ENCODE assay signal across 7 mouse cellular contexts in the genomic region with DNA sequence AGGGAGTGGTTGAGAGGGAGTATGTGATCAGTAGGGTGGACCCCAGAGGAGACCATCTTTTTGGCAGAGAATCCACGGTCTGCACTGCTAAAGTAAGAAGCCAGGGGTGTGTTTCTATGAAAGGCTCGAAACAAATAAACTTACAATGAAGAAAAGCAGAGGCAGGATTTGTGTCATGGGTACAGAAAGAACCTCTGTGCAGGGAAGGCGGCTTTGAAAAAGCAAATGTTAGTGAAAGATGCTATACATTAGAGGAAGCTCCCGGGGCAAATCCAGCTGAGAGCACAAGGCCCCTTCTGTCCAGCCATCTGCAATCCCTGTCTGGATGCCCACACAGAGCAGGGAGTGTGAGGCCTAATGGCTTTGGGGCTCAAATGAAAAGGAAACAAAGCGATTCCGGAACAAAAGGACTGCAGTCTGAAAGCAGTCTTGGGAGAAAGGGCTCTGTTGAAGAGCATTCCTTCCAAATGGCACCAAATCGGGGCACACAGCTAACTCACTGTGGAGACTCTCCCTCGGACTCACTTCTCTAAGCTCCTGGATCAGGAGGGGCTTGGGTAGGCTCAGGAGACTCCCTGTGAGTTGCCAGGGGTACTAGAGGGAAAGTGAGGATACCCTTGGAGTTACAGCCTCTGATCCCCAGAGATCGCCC.
A peak's percentile ranks its signal among the peaks of the same experiment; 100 is the strongest.
DNase-seq lines count a peak whose midpoint lies in the region; ATAC-seq lines count a peak whose summit lies in the region.

No protein-coding gene starts in this region.

- intact Hi-C loops in heart, postnatal 36 days (cut with DNase I) = no loop called here

- peak overlapping the region; percentile 86 for H3K27ac ChIP-seq in hindbrain, embryonic 11.5 days (ENCODE audit: low read depth, low read length)
- peak overlapping the region; percentile 78 for H3K27ac ChIP-seq in midbrain, embryonic 14.5 days (replicated peaks; ENCODE audit: low read depth, low read length)
- H3K27ac ChIP-seq in liver, embryonic 11.5 days (ENCODE audit: low read depth, low read length) = no peak overlapping the region

- H3K4me3 ChIP-seq in hindbrain, embryonic 11.5 days (ENCODE audit: low read depth, low read length) = no peak overlapping the region
- no peak overlapping the region for H3K4me3 ChIP-seq in midbrain, embryonic 14.5 days (replicated peaks; ENCODE audit: low read depth, low read length)
- H3K4me3 ChIP-seq in liver, embryonic 11.5 days (ENCODE audit: low read depth, low read length) = no peak overlapping the region

- no peaks in the 10 kb centered on the region for H3K27me3 ChIP-seq in hindbrain, embryonic 11.5 days (ENCODE audit: control insufficient read depth, insufficient read depth, low read length)
- H3K27me3 ChIP-seq in midbrain, embryonic 14.5 days (ENCODE audit: control insufficient read depth, insufficient read depth, low read length) = no peaks in the 10 kb centered on the region
- no peaks in the 10 kb centered on the region for H3K27me3 ChIP-seq in liver, embryonic 11.5 days (replicated peaks; ENCODE audit: control insufficient read depth, insufficient read depth, low read length)

- DNase-seq in brain, adult 2 months (ENCODE audit: low read depth, low spot score) = peak; percentile 92
- DNase-seq in cerebellum, postnatal 25 days = peak; percentile 28 to 51
- DNase-seq in hindbrain, embryonic 11.5 days (ENCODE audit: low spot score) = peak; percentile 73
- DNase-seq in midbrain, embryonic 14.5 days = peak; percentile 66
- DNase-seq in spleen, postnatal 10 days (ENCODE audit: low spot score in 2 of 2) = no peak
- DNase-seq in heart, postnatal 36 days = no peak
- no peak for DNase-seq in liver, embryonic 11.5 days (ENCODE audit: low spot score)

- peak; percentile 89 for ATAC-seq in hindbrain, embryonic 11.5 days (ENCODE audit: low FRiP score)
- ATAC-seq in midbrain, embryonic 14.5 days (ENCODE audit: low FRiP score, low TSS enrichment) = peak; percentile 64
- ATAC-seq in liver, embryonic 11.5 days (replicated peaks; ENCODE audit: low FRiP score) = no peak

- H3K36me3 ChIP-seq in hindbrain, embryonic 11.5 days (ENCODE audit: control insufficient read depth, insufficient read depth, low read length) = no peaks in the 10 kb centered on the region
- H3K36me3 ChIP-seq in midbrain, embryonic 14.5 days (ENCODE audit: control insufficient read depth, insufficient read depth, low read length) = no peaks in the 10 kb centered on the region
- no peaks in the 10 kb centered on the region for H3K36me3 ChIP-seq in liver, embryonic 11.5 days (ENCODE audit: control insufficient read depth, insufficient read depth, low read length)

- H3K9me3 ChIP-seq in hindbrain, embryonic 11.5 days (ENCODE audit: control insufficient read depth, low read length) = no peaks in the 10 kb centered on the region
- no peaks in the 10 kb centered on the region for H3K9me3 ChIP-seq in midbrain, embryonic 14.5 days (ENCODE audit: control insufficient read depth, low read length)
- H3K9me3 ChIP-seq in liver, embryonic 11.5 days (ENCODE audit: control insufficient read depth, low read length) = no peaks in the 10 kb centered on the region

- 20% methylated on average over 9 of the region's 9 CpGs for WGBS in hindbrain, embryonic 11.5 days
- 8% methylated on average over 9 of the region's 9 CpGs for WGBS in midbrain, embryonic 14.5 days
- 67% methylated on average over 9 of the region's 9 CpGs for WGBS in liver, embryonic 11.5 days

- peaks cover 3% of the 10 kb centered on the region for H3K4me1 ChIP-seq in hindbrain, embryonic 11.5 days (replicated peaks; ENCODE audit: control insufficient read depth, insufficient read depth, low read length)
- H3K4me1 ChIP-seq in midbrain, embryonic 14.5 days (ENCODE audit: control insufficient read depth, insufficient read depth, low read length) = peaks cover 17% of the 10 kb centered on the region
- H3K4me1 ChIP-seq in liver, embryonic 11.5 days (replicated peaks; ENCODE audit: control insufficient read depth, insufficient read depth, low read length) = no peaks in the 10 kb centered on the region

- H3K4me2 ChIP-seq in hindbrain, embryonic 11.5 days (replicated peaks; ENCODE audit: low read depth, low read length) = no peak overlapping the region
- no peak overlapping the region for H3K4me2 ChIP-seq in midbrain, embryonic 14.5 days (ENCODE audit: low read length)
- no peak overlapping the region for H3K4me2 ChIP-seq in liver, embryonic 11.5 days

- H3K9ac ChIP-seq in hindbrain, embryonic 11.5 days (ENCODE audit: low read depth, low read length) = peak overlapping the region; percentile 49
- 0 out of 2 replicates have a peak overlapping the region, but pooled peaks have one; percentile 3 for H3K9ac ChIP-seq in midbrain, embryonic 14.5 days (replicated peaks; ENCODE audit: low read length)
- no peak overlapping the region for H3K9ac ChIP-seq in liver, embryonic 11.5 days (ENCODE audit: low read depth, low read length)

Comparison
In these comparisons a context has a peak if more than half of its experiments do, and no peak if none do; other contexts are left out.
1. DNase-seq: peak in brain, adult 2 months (single experiment), cerebellum, postnatal 25 days (2 of 2), hindbrain, embryonic 11.5 days (single experiment) and midbrain, embryonic 14.5 days (single experiment); none in spleen, postnatal 10 days (0 of 2), heart, postnatal 36 days (0 of 2) and liver, embryonic 11.5 days (single experiment).